Comparison of ENCODE assay signal across 7 mouse cellular contexts in genomic region chr3:58168522-58169185, GRCm38 (mm10).
DNase-seq lines count a peak whose midpoint lies in the region; ATAC-seq and TF ChIP-seq lines count a peak whose summit lies in the region.

No protein-coding gene starts in this region.

- H3K4me2 ChIP-seq in embryonic facial prominence, embryonic 14.5 days (ENCODE audit: low read depth, low read length) = 0 out of 2 replicates have a peak overlapping the region, but pooled peaks have one; percentile 18
- no peak overlapping the region for H3K4me2 ChIP-seq in heart, postnatal 0 days (ENCODE audit: low read depth, low read length)

- H3K4me1 ChIP-seq in embryonic facial prominence, embryonic 14.5 days (ENCODE audit: control insufficient read depth, insufficient read depth, low read length) = peaks cover 4% of the 10 kb centered on the region; the same call in 1 of the 2 replicates
- peaks cover 18% of the 10 kb centered on the region for H3K4me1 ChIP-seq in heart, postnatal 0 days (ENCODE audit: control insufficient read depth, insufficient read depth)

- H3K4me3 ChIP-seq in embryonic facial prominence, embryonic 14.5 days (ENCODE audit: low read depth, low read length) = no peak overlapping the region
- H3K4me3 ChIP-seq in heart, postnatal 0 days (ENCODE audit: low read depth, low read length) = no peak overlapping the region

- TF ChIP-seq CTCF in heart, postnatal 0 days (IDR thresholded peaks at IDR 0.05; ENCODE audit: low read depth) = no peak

- DNase-seq in ovary, postnatal 36 days (ENCODE audit: low spot score) = peak; percentile 21
- DNase-seq in ovary, postnatal 14 days (ENCODE audit: low spot score) = no peak
- DNase-seq in embryonic facial prominence, embryonic 14.5 days (ENCODE audit: low spot score) = peak; percentile 75
- DNase-seq in heart, postnatal 0 days (ENCODE audit: low spot score) = no peak
- DNase-seq in left cerebral cortex, postnatal 4 days = peak; percentile 60
- DNase-seq in right cerebral cortex, postnatal 10 days (ENCODE audit: low spot score in 2 of 2) = peak; percentile 74 to 79

- no peak for ATAC-seq in embryonic facial prominence, embryonic 14.5 days (ENCODE audit: low read depth)
- no peak for ATAC-seq in heart, postnatal 0 days (ENCODE audit: insufficient read depth, low read depth)
- no peak for ATAC-seq in erythroblast, adult 5-6 weeks (replicated peaks; ENCODE audit: low FRiP score, poor library complexity, severe bottlenecking)

- no peak for TF ChIP-seq EP300 in heart, postnatal 0 days (IDR thresholded peaks at IDR 0.05; ENCODE audit: low read depth)

- no peaks in the 10 kb centered on the region for H3K36me3 ChIP-seq in embryonic facial prominence, embryonic 14.5 days (ENCODE audit: control insufficient read depth, insufficient read depth, low read length)
- no peaks in the 10 kb centered on the region for H3K36me3 ChIP-seq in heart, postnatal 0 days (replicated peaks; ENCODE audit: control insufficient read depth, insufficient read depth, low read length)

- no peaks in the 10 kb centered on the region for H3K9me3 ChIP-seq in embryonic facial prominence, embryonic 14.5 days (ENCODE audit: control insufficient read depth, low read length)
- no peaks in the 10 kb centered on the region for H3K9me3 ChIP-seq in heart, postnatal 0 days (replicated peaks; ENCODE audit: control insufficient read depth, low read length)

- no peaks in the 10 kb centered on the region for H3K27me3 ChIP-seq in embryonic facial prominence, embryonic 14.5 days (replicated peaks; ENCODE audit: control insufficient read depth, insufficient read depth, low read length)
- no peaks in the 10 kb centered on the region for H3K27me3 ChIP-seq in heart, postnatal 0 days (ENCODE audit: control insufficient read depth, insufficient read depth, low read length)

- 49% methylated on average over 14 of the region's 14 CpGs for WGBS in embryonic facial prominence, embryonic 14.5 days
- 60% methylated on average over 14 of the region's 14 CpGs for WGBS in heart, postnatal 0 days

- H3K27ac ChIP-seq in embryonic facial prominence, embryonic 14.5 days (replicated peaks; ENCODE audit: low read depth, low read length) = 0 out of 2 replicates have a peak overlapping the region, but pooled peaks have one; percentile 28
- 0 out of 2 replicates have a peak overlapping the region, but pooled peaks have one; percentile 2 for H3K27ac ChIP-seq in heart, postnatal 0 days (ENCODE audit: low read depth)

- intact Hi-C loops in left cerebral cortex, postnatal 4 days (cut with DNase I) = loop anchor here (5.0 to 10.0 kb wide), 2 partner anchors 249 to 326 kb away; no protein-coding TSS in a partner anchor

- no peak overlapping the region for H3K9ac ChIP-seq in embryonic facial prominence, embryonic 14.5 days (ENCODE audit: low read depth, low read length)
- no peak overlapping the region for H3K9ac ChIP-seq in heart, postnatal 0 days (replicated peaks; ENCODE audit: low read depth, low read length)

Comparison
In these comparisons a context has a peak if more than half of its experiments do, and no peak if none do; other contexts are left out.
1. DNase-seq: peak in ovary, postnatal 36 days (single experiment), embryonic facial prominence, embryonic 14.5 days (single experiment), left cerebral cortex, postnatal 4 days (single experiment) and right cerebral cortex, postnatal 10 days (2 of 2); none in ovary, postnatal 14 days (single experiment) and heart, postnatal 0 days (single experiment).